Mouse (Mus musculus): ENCODE data around the gene Nr6a1.

Nr6a1 gene

GRCm38 (mm10) chr2:38937396-38937795 lies 9.9 kb upstream of the Nr6a1 start:
- DNase-seq (ENCODE audit: low spot score in 2 of 2), result no peak

GRCm38 (mm10) chr2:38936721-38937378 lies 9.4 kb upstream of the Nr6a1 start:
- no peak for DNase-seq (ENCODE audit: low spot score in 2 of 2)

- DNase-seq (ENCODE audit: low spot score in 2 of 2), result no peak
Measured at GRCm38 (mm10) chr2:38934936-38935335, 7.4 kb upstream of the Nr6a1 start.

- DNase-seq (ENCODE audit: low spot score in 2 of 2), result no peak
Measured at GRCm38 (mm10) chr2:38933931-38934330, 6.4 kb upstream of the Nr6a1 start.

- peak in 1 of 2 experiments; percentile 68 for DNase-seq (ENCODE audit: low spot score in 2 of 2)
Measured at GRCm38 (mm10) chr2:38931851-38932667, 4.6 kb upstream of the Nr6a1 start, which contains the start of gene Olfml2a. Gene Olfml2a, plus strand, starts transcription at chr2:38931978.

GRCm38 (mm10) chr2:38930269-38930668 lies 2.8 kb upstream of the Nr6a1 start:
- no peak for DNase-seq (ENCODE audit: low spot score in 2 of 2)

GRCm38 (mm10) chr2:38926145-38926891 lies 1.2 kb downstream of the Nr6a1 start:
- peak; percentile 86 to 94 for DNase-seq (ENCODE audit: low spot score in 2 of 2)

- peak in 1 of 2 experiments; percentile 12 for DNase-seq (ENCODE audit: low spot score in 2 of 2)
Measured at GRCm38 (mm10) chr2:38925171-38926080, 2.1 kb downstream of the Nr6a1 start.

GRCm38 (mm10) chr2:38924571-38924970 lies 2.9 kb downstream of the Nr6a1 start:
- DNase-seq (ENCODE audit: low spot score in 2 of 2), result no peak

GRCm38 (mm10) chr2:38923911-38924310 lies 3.6 kb downstream of the Nr6a1 start:
- no peak for DNase-seq (ENCODE audit: low spot score in 2 of 2)

- no peak for DNase-seq (ENCODE audit: low spot score in 2 of 2)
Measured at GRCm38 (mm10) chr2:38923471-38923870, 4.0 kb downstream of the Nr6a1 start.

GRCm38 (mm10) chr2:38921374-38921773 lies 6.1 kb downstream of the Nr6a1 start:
- DNase-seq (ENCODE audit: low spot score in 2 of 2), result no peak

GRCm38 (mm10) chr2:38916947-38917691 lies 10.4 kb downstream of the Nr6a1 start:
- no peak for DNase-seq (ENCODE audit: low spot score in 2 of 2)

GRCm38 (mm10) chr2:38914965-38915364 lies 12.5 kb downstream of the Nr6a1 start:
- no peak for DNase-seq (ENCODE audit: low spot score in 2 of 2)

GRCm38 (mm10) chr2:38914517-38914916 lies 13.0 kb downstream of the Nr6a1 start:
- DNase-seq (ENCODE audit: low spot score in 2 of 2), result no peak

- no peak for DNase-seq (ENCODE audit: low spot score in 2 of 2)
Measured at GRCm38 (mm10) chr2:38908604-38909003, 18.9 kb downstream of the Nr6a1 start.

GRCm38 (mm10) chr2:38906097-38906496 lies 21.4 kb downstream of the Nr6a1 start:
- peak in 1 of 2 experiments; percentile 46 for DNase-seq (ENCODE audit: low spot score in 2 of 2)

- no peak for DNase-seq (ENCODE audit: low spot score in 2 of 2)
Measured at GRCm38 (mm10) chr2:38904290-38904689, 23.2 kb downstream of the Nr6a1 start.

- no peak for DNase-seq (ENCODE audit: low spot score in 2 of 2)
Measured at GRCm38 (mm10) chr2:38902866-38903265, 24.6 kb downstream of the Nr6a1 start.

- no peak for DNase-seq (ENCODE audit: low spot score in 2 of 2)
Measured at GRCm38 (mm10) chr2:38880907-38881672, 46.4 kb downstream of the Nr6a1 start.

Measured in left cerebral cortex, adult 9 months (tissue).